Mouse (Mus musculus) gastrocnemius, postnatal 25 days (tissue): ENCODE data around the gene Gm20388. TPM values are rescaled to one million over a fixed set of nuclear protein-coding genes. Genes with fewer than 3 reads are reported as not detected.
"Not testable (repeated sequence)": the region's sequence is repeated elsewhere in the genome, so short reads cannot be mapped to it uniquely, and the experiment has no call there.

Experiments
- DNase-seq: peaks from one replicate; pipeline ENCODE4 v3.0.0; 2022
- total RNA-seq, 2 experiments: library from RNA; stranded (reverse); gene quantifications; 1 replicate in 1 of 2; 2 replicates in 1 of 2; pipeline ENCODE4 v1.2.3; 2021

Gene Gm20388
- total RNA-seq, 2 experiments from 2014 or later = 6.7 TPM; not detected in 1

GRCm38 (mm10) chr8:122624653-122625052, 2714.0 kb downstream of the Gm20388 start:
- DNase-seq = no peak

GRCm38 (mm10) chr8:122625811-122626210, 2715.2 kb downstream of the Gm20388 start:
- DNase-seq = no peak

GRCm38 (mm10) chr8:122626896-122627295, 2716.3 kb downstream of the Gm20388 start:
- DNase-seq = no peak

GRCm38 (mm10) chr8:122629388-122629787, 2718.7 kb downstream of the Gm20388 start:
- no peak for DNase-seq

- no peak for DNase-seq
These were observed 2720.1 kb downstream of the Gm20388 start for GRCm38 (mm10) chr8:122630696-122631095.

GRCm38 (mm10) chr8:122632134-122632533, 2721.5 kb downstream of the Gm20388 start:
- not testable (repeated sequence) for DNase-seq

GRCm38 (mm10) chr8:122633205-122633604, 2722.6 kb downstream of the Gm20388 start:
- DNase-seq = no peak

- no peak for DNase-seq
These were observed 2725.5 kb downstream of the Gm20388 start for GRCm38 (mm10) chr8:122635878-122636802.

GRCm38 (mm10) chr8:122636803-122637175, 2726.1 kb downstream of the Gm20388 start:
- DNase-seq = peak; percentile 86

GRCm38 (mm10) chr8:122637230-122637629, 2726.6 kb downstream of the Gm20388 start:
- no peak for DNase-seq

GRCm38 (mm10) chr8:122638601-122639000, 2728.0 kb downstream of the Gm20388 start:
- DNase-seq = no peak

GRCm38 (mm10) chr8:122639521-122640248, 2729.0 kb downstream of the Gm20388 start:
- peak; percentile 77 for DNase-seq

GRCm38 (mm10) chr8:122640825-122641224, 2730.2 kb downstream of the Gm20388 start:
- DNase-seq = no peak

GRCm38 (mm10) chr8:122641406-122641805, 2730.8 kb downstream of the Gm20388 start:
- no peak for DNase-seq

GRCm38 (mm10) chr8:122642071-122642470, 2731.4 kb downstream of the Gm20388 start:
- DNase-seq = no peak

GRCm38 (mm10) chr8:122644175-122644954, 2733.7 kb downstream of the Gm20388 start:
- no peak for DNase-seq

- no peak for DNase-seq
These were observed 2735.7 kb downstream of the Gm20388 start for GRCm38 (mm10) chr8:122646337-122646736.

- DNase-seq = no peak
These were observed 2737.7 kb downstream of the Gm20388 start for GRCm38 (mm10) chr8:122648192-122648970.

- DNase-seq = peak; percentile 91
These were observed 2740.8 kb downstream of the Gm20388 start for GRCm38 (mm10) chr8:122651326-122651921.

- DNase-seq = no peak
These were observed 2742.0 kb downstream of the Gm20388 start for GRCm38 (mm10) chr8:122652643-122653042.

GRCm38 (mm10) chr8:122654768-122655167, 2744.1 kb downstream of the Gm20388 start:
- peak; percentile 71 for DNase-seq
